Mouse (Mus musculus) liver, embryonic 13.5 days (tissue): ENCODE measurements at regions not wholly inside any gene's neighbourhood (a gene's known extent, or its start where the extent isn't known, plus 50 kb on each side); places are given as distances from the start of the nearest gene placed in this dataset.

Experiments
- ATAC-seq: fragments of 200-750 bp; cut with Nextera tagmentation; 2 replicates; pipeline ENCODE4 v1.8.0; 2017; ENCODE audit warnings: low read depth, mild to moderate bottlenecking, moderate number of reproducible peaks, moderate library complexity
- DNase-seq: peaks from one replicate; pipeline ENCODE4 v3.0.0; 2022
- H3K27ac ChIP-seq: fragments of 300-500 bp; sonication (generic); 2 replicates; pipeline ENCODE4 v1.5.1; 2015; ENCODE audit warnings: moderate library complexity, mild to moderate bottlenecking, inconsistent platforms
- H3K27me3 ChIP-seq: fragments of 300-500 bp; sonication (generic); 2 replicates; pipeline ENCODE4 v1.6.1; 2015; ENCODE audit warnings: mild to moderate bottlenecking, inconsistent platforms
- H3K36me3 ChIP-seq: fragments of 300-500 bp; sonication (generic); 2 replicates; pipeline ENCODE4 v1.6.1; 2015; ENCODE audit warnings: mild to moderate bottlenecking, inconsistent platforms
- H3K4me1 ChIP-seq: fragments of 300-500 bp; sonication (generic); replicated peaks from 2 replicates; pipeline ENCODE4 v1.6.1; 2015; ENCODE audit warnings: inconsistent platforms
- H3K4me2 ChIP-seq: fragments of 300-500 bp; sonication (generic); 2 replicates; pipeline ENCODE4 v1.6.1; 2015; ENCODE audit warnings: inconsistent platforms, mild to moderate bottlenecking, moderate library complexity
- H3K4me3 ChIP-seq: fragments of 300-500 bp; sonication (generic); replicated peaks from 2 replicates; pipeline ENCODE4 v1.5.1; 2015; ENCODE audit warnings: mild to moderate bottlenecking, inconsistent platforms
- H3K9ac ChIP-seq: fragments of 300-500 bp; sonication (generic); 2 replicates; pipeline ENCODE4 v1.6.1; 2015; ENCODE audit warnings: mild to moderate bottlenecking, inconsistent platforms
- H3K9me3 ChIP-seq: fragments of 300-500 bp; sonication (generic); replicated peaks from 2 replicates; pipeline ENCODE4 v1.6.1; 2016; ENCODE audit warnings: inconsistent platforms
- WGBS: fragments of 180-500 bp; shearing (Covaris S2); methylation state at CpG from one replicate; pipeline ENCODE4 v1.1.7; 2015; ENCODE audit not compliant: insufficient replicate concordance; 5-methylcytosine and 5-hydroxymethylcytosine counted together

- H3K4me1 ChIP-seq = no peaks in the 10 kb centered on the region
- ATAC-seq = no peak
- no peaks in the 10 kb centered on the region for H3K36me3 ChIP-seq
- no peak overlapping the region for H3K4me3 ChIP-seq
- H3K4me2 ChIP-seq = no peak overlapping the region
- H3K27ac ChIP-seq = no peak overlapping the region
- H3K27me3 ChIP-seq = no peaks in the 10 kb centered on the region
- H3K9me3 ChIP-seq = no peaks in the 10 kb centered on the region
- WGBS = 29% methylated on average over 8 of the region's 10 CpGs
- DNase-seq = no peak
- no peak overlapping the region for H3K9ac ChIP-seq
Observed at GRCm38 (mm10) chr11:32902923-32903322, 78.5 kb upstream of the Smim23 start.

- no peaks in the 10 kb centered on the region for H3K4me1 ChIP-seq
- no peaks in the 10 kb centered on the region for H3K36me3 ChIP-seq
- no peak overlapping the region for H3K27ac ChIP-seq
- DNase-seq (no peak), ATAC-seq (no peak)
- 67% methylated on average over 6 of the region's 6 CpGs for WGBS
- no peaks in the 10 kb centered on the region for H3K27me3 ChIP-seq
- H3K9me3 ChIP-seq = no peaks in the 10 kb centered on the region
- no peak overlapping the region for H3K4me3 ChIP-seq
- no peak overlapping the region for H3K9ac ChIP-seq
- no peak overlapping the region for H3K4me2 ChIP-seq
Observed at GRCm38 (mm10) chr11:32900437-32900836, 76.0 kb upstream of the Smim23 start.

GRCm38 (mm10) chr11:32899604-32900216, 75.3 kb upstream of the Smim23 start:
- H3K36me3 ChIP-seq = no peaks in the 10 kb centered on the region
- H3K27ac ChIP-seq = no peak overlapping the region
- DNase-seq = no peak
- H3K9ac ChIP-seq = no peak overlapping the region
- WGBS = 59% methylated on average over 13 of the region's 13 CpGs
- H3K4me2 ChIP-seq = no peak overlapping the region
- no peaks in the 10 kb centered on the region for H3K9me3 ChIP-seq
- no peak overlapping the region for H3K4me3 ChIP-seq
- ATAC-seq = no peak
- H3K4me1 ChIP-seq = no peaks in the 10 kb centered on the region
- no peaks in the 10 kb centered on the region for H3K27me3 ChIP-seq

GRCm38 (mm10) chr11:32895400-32895799, 71.0 kb upstream of the Smim23 start:
- 56% methylated on average over 3 of the region's 3 CpGs for WGBS
- H3K36me3 ChIP-seq = no peaks in the 10 kb centered on the region
- H3K9me3 ChIP-seq = no peaks in the 10 kb centered on the region
- H3K4me1 ChIP-seq = no peaks in the 10 kb centered on the region
- no peak overlapping the region for H3K9ac ChIP-seq
- H3K4me2 ChIP-seq = no peak overlapping the region
- no peaks in the 10 kb centered on the region for H3K27me3 ChIP-seq
- H3K27ac ChIP-seq = no peak overlapping the region
- no peak overlapping the region for H3K4me3 ChIP-seq
- ATAC-seq = no peak
- DNase-seq = no peak

- ATAC-seq (no peak), DNase-seq (no peak)
- WGBS = 48% methylated on average over 11 of the region's 11 CpGs
- no peaks in the 10 kb centered on the region for H3K27me3 ChIP-seq
- no peak overlapping the region for H3K9ac ChIP-seq
- no peaks in the 10 kb centered on the region for H3K4me1 ChIP-seq
- H3K36me3 ChIP-seq = no peaks in the 10 kb centered on the region
- no peak overlapping the region for H3K4me2 ChIP-seq
- no peaks in the 10 kb centered on the region for H3K9me3 ChIP-seq
- no peak overlapping the region for H3K4me3 ChIP-seq
- no peak overlapping the region for H3K27ac ChIP-seq
Observed at GRCm38 (mm10) chr11:32893146-32893903, 68.9 kb upstream of the Smim23 start.

GRCm38 (mm10) chr11:32892496-32892895, 68.1 kb upstream of the Smim23 start:
- no peak for ATAC-seq
- no peaks in the 10 kb centered on the region for H3K9me3 ChIP-seq
- no peaks in the 10 kb centered on the region for H3K27me3 ChIP-seq
- H3K36me3 ChIP-seq = no peaks in the 10 kb centered on the region
- no peak overlapping the region for H3K4me3 ChIP-seq
- no peak overlapping the region for H3K27ac ChIP-seq
- no peak overlapping the region for H3K4me2 ChIP-seq
- no peaks in the 10 kb centered on the region for H3K4me1 ChIP-seq
- 72% methylated on average over 5 of the region's 5 CpGs for WGBS
- DNase-seq = no peak
- no peak overlapping the region for H3K9ac ChIP-seq

- Histone ChIP-seq H3K4me3 (no peak overlapping the region), H3K4me1 (no peaks in the 10 kb centered on the region), H3K9me3 (no peaks in the 10 kb centered on the region), H3K9ac (no peak overlapping the region), H3K27me3 (no peaks in the 10 kb centered on the region), H3K4me2 (no peak overlapping the region), H3K27ac (no peak overlapping the region), H3K36me3 (no peaks in the 10 kb centered on the region)
- no peak for DNase-seq
- 23% methylated on average over 7 of the region's 7 CpGs for WGBS
- no peak for ATAC-seq
Observed at GRCm38 (mm10) chr11:32889248-32889647, 64.8 kb upstream of the Smim23 start.

- no peak for DNase-seq
- Histone ChIP-seq H3K4me1 (no peaks in the 10 kb centered on the region), H3K27me3 (no peaks in the 10 kb centered on the region), H3K9ac (no peak overlapping the region), H3K27ac (no peak overlapping the region), H3K36me3 (no peaks in the 10 kb centered on the region), H3K4me2 (no peak overlapping the region), H3K4me3 (no peak overlapping the region), H3K9me3 (no peaks in the 10 kb centered on the region)
- ATAC-seq = no peak
- 46% methylated on average over 4 of the region's 4 CpGs for WGBS
Observed at GRCm38 (mm10) chr11:32884744-32885143, 60.3 kb upstream of the Smim23 start.

- ATAC-seq = no peak
- H3K4me2 ChIP-seq = no peak overlapping the region
- no peaks in the 10 kb centered on the region for H3K9me3 ChIP-seq
- no peaks in the 10 kb centered on the region for H3K36me3 ChIP-seq
- no peaks in the 10 kb centered on the region for H3K27me3 ChIP-seq
- no peaks in the 10 kb centered on the region for H3K4me1 ChIP-seq
- DNase-seq = no peak
- H3K4me3 ChIP-seq = no peak overlapping the region
- H3K27ac ChIP-seq = no peak overlapping the region
- 42% methylated on average over 9 of the region's 10 CpGs for WGBS
- no peak overlapping the region for H3K9ac ChIP-seq
Observed at GRCm38 (mm10) chr11:32883062-32883852, 58.9 kb upstream of the Smim23 start.

GRCm38 (mm10) chr11:32878967-32879366, 54.6 kb upstream of the Smim23 start:
- Histone ChIP-seq H3K36me3 (no peaks in the 10 kb centered on the region), H3K4me2 (no peak overlapping the region), H3K4me1 (no peaks in the 10 kb centered on the region), H3K9ac (no peak overlapping the region), H3K9me3 (no peaks in the 10 kb centered on the region), H3K4me3 (no peak overlapping the region), H3K27me3 (no peaks in the 10 kb centered on the region), H3K27ac (no peak overlapping the region)
- 76% methylated on average over 3 of the region's 3 CpGs for WGBS
- no peak for DNase-seq
- ATAC-seq = no peak
